Mouse (Mus musculus): ENCODE measurements around the gene Hes1. TPM values are rescaled to one million over a fixed set of nuclear protein-coding genes. Genes with fewer than 3 reads are reported as not detected.

The Hes1 gene
- polyA plus RNA-seq (2014; fragmentation: Illumina TruSeq; extraction: RNeasy Lipid Tissue Mini Kit (QIAGEN cat#74804); ENCODE audit: insufficient read depth, low read depth, low replicate concordance): 74.4 TPM

GRCm38 (mm10) chr16:30063984-30064453, at the start of gene Hes1:
TSS of gene Hes1 (plus strand) at chr16:30064384.

Other genes starting within 250 kb of the Hes1 start
- gene Cpn2, start 203.1 kb downstream of the Hes1 start, polyA plus RNA-seq (2014; fragmentation: Illumina TruSeq; extraction: RNeasy Lipid Tissue Mini Kit (QIAGEN cat#74804); ENCODE audit: insufficient read depth, low read depth, low replicate concordance): 0.12 TPM
- not detected for gene Lrrc15, start 218.9 kb downstream of the Hes1 start, polyA plus RNA-seq (2014; fragmentation: Illumina TruSeq; extraction: RNeasy Lipid Tissue Mini Kit (QIAGEN cat#74804); ENCODE audit: insufficient read depth, low read depth, low replicate concordance)
- 0.95 TPM for gene Gp5, start 246.4 kb downstream of the Hes1 start, polyA plus RNA-seq (2014; fragmentation: Illumina TruSeq; extraction: RNeasy Lipid Tissue Mini Kit (QIAGEN cat#74804); ENCODE audit: insufficient read depth, low read depth, low replicate concordance)